Mouse (Mus musculus): ENCODE results near the gene Htr2b. TPM values are rescaled to one million over a fixed set of nuclear protein-coding genes. Genes with fewer than 3 reads are reported as not detected.
A peak's percentile ranks its signal among the peaks of the same experiment; 100 is the strongest.

Gene Htr2b
- polyA plus RNA-seq, 1 experiment, result not detected

DNA sequence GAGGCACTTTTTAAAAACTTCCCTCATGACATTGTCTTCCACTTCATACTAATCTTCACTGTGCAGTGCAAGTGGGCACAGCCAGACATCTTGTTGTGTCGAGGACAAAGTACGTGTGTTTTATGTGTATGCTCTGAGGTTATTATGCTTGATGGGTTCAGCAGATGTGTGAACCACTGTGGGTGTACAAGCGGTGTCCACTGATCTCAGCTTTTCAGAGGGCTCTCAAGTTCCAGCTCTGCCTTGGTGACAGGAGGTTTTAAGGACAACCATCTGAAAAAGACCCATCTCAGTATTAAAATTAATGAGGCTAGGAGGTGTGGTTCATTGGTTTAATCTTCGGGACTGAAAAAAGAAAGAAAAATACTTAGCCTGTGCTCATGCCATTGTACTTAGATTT lies 7.8 kb upstream of the Htr2b start:
- Histone ChIP-seq H3K36me3 (replicated peaks; ENCODE audit: low read length) (peaks cover 94% of the 10 kb centered on the region), H3K4me3 (replicated peaks) (no peak overlapping the region)
- TF ChIP-seq FLI1 (IDR thresholded peaks at IDR 0.05; ENCODE audit: low read length), result no peak
- TF ChIP-seq GATA1 (IDR thresholded peaks at IDR 0.05; ENCODE audit: borderline replicate concordance, low read length), result no peak

GRCm38 (mm10) chr1:86114141-86114540 lies 2.4 kb upstream of the Htr2b start:
- peaks cover 70% of the 10 kb centered on the region for H3K36me3 ChIP-seq (replicated peaks; ENCODE audit: low read length)
- H3K4me3 ChIP-seq (replicated peaks), result no peak overlapping the region
- TF ChIP-seq GATA1 (IDR thresholded peaks at IDR 0.05; ENCODE audit: borderline replicate concordance, low read length) (no peak), FLI1 (IDR thresholded peaks at IDR 0.05; ENCODE audit: low read length) (no peak)
- no peaks in the 10 kb centered on the region for H3K9me3 ChIP-seq
- no peaks in the 10 kb centered on the region for H3K27me3 ChIP-seq (replicated peaks)
- peaks cover 12% of the 10 kb centered on the region for H3K4me1 ChIP-seq

More for the DNA sequence above, 7.8 kb upstream of the Htr2b start:
- Histone ChIP-seq H3K9me3 (no peaks in the 10 kb centered on the region), H3K4me1 (no peaks in the 10 kb centered on the region), H3K27me3 (replicated peaks) (no peaks in the 10 kb centered on the region)

GRCm38 (mm10) chr1:86105054-86105453 lies 6.7 kb downstream of the Htr2b start:
- H3K4me1 ChIP-seq, result peaks cover 18% of the 10 kb centered on the region
- H3K36me3 ChIP-seq (replicated peaks; ENCODE audit: low read length), result peaks cover 70% of the 10 kb centered on the region
- TF ChIP-seq FLI1 (IDR thresholded peaks at IDR 0.05; ENCODE audit: low read length), result no peak
- no peak for TF ChIP-seq GATA1 (IDR thresholded peaks at IDR 0.05; ENCODE audit: borderline replicate concordance, low read length)
- no peak overlapping the region for H3K4me3 ChIP-seq (replicated peaks)
- H3K9me3 ChIP-seq, result no peaks in the 10 kb centered on the region
- no peaks in the 10 kb centered on the region for H3K27me3 ChIP-seq (replicated peaks)

DNA sequence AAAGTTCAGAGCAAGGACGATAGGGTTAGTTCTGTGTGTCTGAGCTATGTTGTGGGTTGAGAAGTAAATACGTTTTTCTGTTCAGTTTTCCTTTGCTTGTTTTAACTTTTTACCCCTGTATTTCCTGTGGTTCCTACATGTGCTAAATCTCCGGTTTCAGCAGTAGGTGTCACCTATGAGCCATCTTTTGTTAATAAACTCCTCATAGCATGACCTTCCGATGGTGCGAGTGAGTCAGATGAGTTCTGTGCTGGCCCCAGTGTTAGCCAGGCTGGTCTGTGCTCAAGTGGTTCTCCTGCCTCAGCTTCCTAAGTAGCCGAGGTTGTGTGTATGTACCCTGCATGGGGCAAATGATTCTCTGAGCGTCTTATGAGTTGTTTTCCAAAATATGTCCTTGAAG lies 17.4 kb downstream of the Htr2b start:
- Histone ChIP-seq H3K9me3 (no peaks in the 10 kb centered on the region), H3K27me3 (replicated peaks) (no peaks in the 10 kb centered on the region), H3K4me1 (no peaks in the 10 kb centered on the region), H3K4me3 (replicated peaks) (no peak overlapping the region), H3K36me3 (replicated peaks; ENCODE audit: low read length) (peaks cover 94% of the 10 kb centered on the region)
- TF ChIP-seq FLI1 (IDR thresholded peaks at IDR 0.05; ENCODE audit: low read length), result no peak
- no peak for TF ChIP-seq GATA1 (IDR thresholded peaks at IDR 0.05; ENCODE audit: borderline replicate concordance, low read length)

DNA sequence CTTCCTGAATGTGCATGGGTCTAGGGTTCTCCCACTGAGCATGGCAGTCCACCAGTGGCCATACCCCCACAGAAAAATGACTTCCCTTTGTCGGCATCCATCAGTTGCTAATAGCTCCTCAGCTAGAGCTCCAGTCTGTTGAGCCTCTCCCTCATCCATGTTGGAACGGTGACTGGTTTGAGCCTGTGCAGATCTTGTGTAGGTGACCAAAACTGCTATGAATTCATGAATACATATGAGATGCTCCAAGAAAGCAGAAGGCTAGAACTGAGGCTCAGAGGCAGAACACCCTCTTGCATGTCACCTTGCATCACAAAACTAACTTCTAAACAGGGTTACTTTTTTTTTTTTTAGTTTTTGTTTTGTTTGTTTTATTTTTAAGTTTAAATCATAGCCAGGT lies 35.2 kb downstream of the Htr2b start:
- H3K36me3 ChIP-seq (replicated peaks; ENCODE audit: low read length), result peaks cover 92% of the 10 kb centered on the region
- H3K4me1 ChIP-seq, result peaks cover 9% of the 10 kb centered on the region
- H3K27me3 ChIP-seq (replicated peaks), result no peaks in the 10 kb centered on the region
- H3K4me3 ChIP-seq (replicated peaks), result no peak overlapping the region
- TF ChIP-seq GATA1 (IDR thresholded peaks at IDR 0.05; ENCODE audit: borderline replicate concordance, low read length) (no peak), FLI1 (IDR thresholded peaks at IDR 0.05; ENCODE audit: low read length) (no peak)
- H3K9me3 ChIP-seq, result peaks cover 4% of the 10 kb centered on the region

GRCm38 (mm10) chr1:86064271-86064991 lies 47.3 kb downstream of the Htr2b start, which contains the start of gene Psmd1:
TSS of gene Psmd1 (plus strand) at chr1:86064387.
- H3K36me3 ChIP-seq (replicated peaks; ENCODE audit: low read length), result peaks cover 15% of the 10 kb centered on the region
- TF ChIP-seq GATA1 (IDR thresholded peaks at IDR 0.05; ENCODE audit: borderline replicate concordance, low read length), result no peak
- peaks cover 39% of the 10 kb centered on the region for H3K4me1 ChIP-seq
- H3K27me3 ChIP-seq (replicated peaks), result no peaks in the 10 kb centered on the region
- H3K9me3 ChIP-seq, result no peaks in the 10 kb centered on the region
- peak within 1 kb of the TSS; percentile 100 for H3K4me3 ChIP-seq (replicated peaks)

DNA sequence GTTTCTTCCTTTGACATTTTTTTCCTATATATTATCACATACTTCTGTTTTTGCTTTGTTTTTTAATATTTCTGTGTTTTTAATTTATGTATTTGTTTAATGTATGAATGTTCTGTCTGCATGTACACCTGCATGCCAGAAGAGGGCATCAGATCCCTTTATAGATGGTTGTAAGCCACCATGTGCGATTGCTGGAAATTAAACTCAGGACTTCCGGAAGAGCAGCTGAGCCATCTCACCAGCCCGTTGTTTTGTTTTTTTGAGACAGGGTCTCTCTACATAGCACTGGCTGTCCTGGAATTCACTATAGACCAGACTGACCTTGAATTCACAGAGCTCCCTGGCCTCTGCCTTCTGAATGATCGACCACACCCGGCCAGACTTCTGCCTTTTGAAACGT lies 49.2 kb downstream of the Htr2b start:
- Histone ChIP-seq H3K9me3 (no peaks in the 10 kb centered on the region), H3K36me3 (replicated peaks; ENCODE audit: low read length) (peaks cover 5% of the 10 kb centered on the region), H3K4me3 (replicated peaks) (no peak overlapping the region), H3K4me1 (peaks cover 40% of the 10 kb centered on the region), H3K27me3 (replicated peaks) (peaks cover 3% of the 10 kb centered on the region)
- TF ChIP-seq GATA1 (IDR thresholded peaks at IDR 0.05; ENCODE audit: borderline replicate concordance, low read length) (no peak), FLI1 (IDR thresholded peaks at IDR 0.05; ENCODE audit: low read length) (no peak)

- Histone ChIP-seq H3K4me3 (replicated peaks) (peak overlapping the region; percentile 88), H3K27me3 (replicated peaks) (peaks cover 19% of the 10 kb centered on the region), H3K4me1 (peaks cover 19% of the 10 kb centered on the region), H3K9me3 (no peaks in the 10 kb centered on the region), H3K36me3 (replicated peaks; ENCODE audit: low read length) (no peaks in the 10 kb centered on the region)
- TF ChIP-seq FLI1 (IDR thresholded peaks at IDR 0.05; ENCODE audit: low read length), result no peak
- no peak for TF ChIP-seq GATA1 (IDR thresholded peaks at IDR 0.05; ENCODE audit: borderline replicate concordance, low read length)
Measured at GRCm38 (mm10) chr1:86058856-86059769, 52.7 kb downstream of the Htr2b start.

GRCm38 (mm10) chr1:86056284-86056683 lies 55.5 kb downstream of the Htr2b start:
- Histone ChIP-seq H3K4me1 (peaks cover 13% of the 10 kb centered on the region), H3K4me3 (replicated peaks) (no peak overlapping the region), H3K36me3 (replicated peaks; ENCODE audit: low read length) (no peaks in the 10 kb centered on the region), H3K27me3 (replicated peaks) (peaks cover 39% of the 10 kb centered on the region), H3K9me3 (no peaks in the 10 kb centered on the region)
- no peak for TF ChIP-seq GATA1 (IDR thresholded peaks at IDR 0.05; ENCODE audit: borderline replicate concordance, low read length)
- no peak for TF ChIP-seq FLI1 (IDR thresholded peaks at IDR 0.05; ENCODE audit: low read length)

- Histone ChIP-seq H3K27me3 (replicated peaks) (peaks cover 44% of the 10 kb centered on the region), H3K36me3 (replicated peaks; ENCODE audit: low read length) (no peaks in the 10 kb centered on the region), H3K4me3 (replicated peaks) (no peak overlapping the region), H3K4me1 (peaks cover 13% of the 10 kb centered on the region), H3K9me3 (peaks cover 4% of the 10 kb centered on the region)
- TF ChIP-seq FLI1 (IDR thresholded peaks at IDR 0.05; ENCODE audit: low read length), result no peak
- TF ChIP-seq GATA1 (IDR thresholded peaks at IDR 0.05; ENCODE audit: borderline replicate concordance, low read length), result no peak
Measured at GRCm38 (mm10) chr1:86054943-86055342, 56.8 kb downstream of the Htr2b start.

Measured in megakaryocyte, embryonic 14.5 days (primary cell).